Mouse (Mus musculus): ENCODE results near the gene Zfp526.

- TF ChIP-seq GATA1 (IDR thresholded peaks at IDR 0.05; ENCODE audit: low read length) = no peak
- TF ChIP-seq TAL1 (IDR thresholded peaks at IDR 0.05; ENCODE audit: low read length) = no peak
Observed at GRCm38 (mm10) chr7:25272445-25273258, 51.4 kb downstream of the Zfp526 start.

Data from erythroblast, embryonic 14.5 days (primary cell).